Mouse (Mus musculus) cerebellum, postnatal 25 days (tissue): ENCODE measurements around the gene Samd4b.

ENCODE experiments used
- DNase-seq, 2 experiments: peaks; one replicate each; pipeline ENCODE4 v3.0.0; 2021; ENCODE audit warnings: mixed read lengths in 2 of 2

Gene Samd4b

DNA sequence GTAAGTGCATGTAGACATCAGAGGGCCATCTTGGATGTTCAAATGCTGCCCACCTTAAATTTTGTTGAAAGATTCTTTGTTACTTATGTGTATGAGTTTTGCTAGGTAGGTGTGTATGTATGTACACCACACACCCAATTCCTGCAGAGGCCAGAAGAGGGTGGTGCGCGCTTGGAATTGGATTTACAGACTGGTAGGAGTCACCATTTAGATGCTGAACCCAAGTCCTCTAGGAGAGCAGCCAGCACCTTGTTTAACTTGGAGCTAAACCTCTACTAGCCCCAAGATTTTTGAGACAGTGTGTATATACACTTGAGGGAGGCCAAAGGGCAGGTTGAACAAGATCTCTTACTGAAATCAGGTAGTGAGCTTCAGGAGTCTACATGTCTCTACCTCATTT is 244.7 kb downstream of the Samd4b start:
- no peak for DNase-seq

DNA sequence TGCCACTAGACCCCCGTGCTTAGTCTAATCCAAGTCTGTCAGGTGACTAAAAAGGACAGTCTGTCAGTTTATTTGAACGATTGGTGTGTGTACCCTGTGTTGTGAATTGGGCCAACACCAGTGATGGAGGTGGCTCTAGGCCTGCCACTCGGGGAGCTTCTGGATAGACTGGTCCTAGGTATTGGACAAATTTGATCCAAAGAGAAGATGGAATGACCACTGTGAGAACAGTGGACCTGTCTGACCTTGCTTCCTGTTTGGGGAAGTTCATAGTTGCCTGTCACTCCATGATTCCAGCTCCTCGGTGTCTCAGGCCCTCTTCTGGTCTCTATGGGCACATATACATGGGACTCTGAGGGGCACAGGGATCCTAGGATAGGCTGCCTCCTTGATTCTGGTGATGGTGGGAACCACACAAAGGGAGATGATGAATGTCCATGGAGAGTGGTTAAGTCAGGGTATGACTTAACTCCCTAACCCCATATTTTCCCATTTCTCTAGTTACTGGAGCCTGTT is 246.2 kb downstream of the Samd4b start:
- no peak for DNase-seq

DNA sequence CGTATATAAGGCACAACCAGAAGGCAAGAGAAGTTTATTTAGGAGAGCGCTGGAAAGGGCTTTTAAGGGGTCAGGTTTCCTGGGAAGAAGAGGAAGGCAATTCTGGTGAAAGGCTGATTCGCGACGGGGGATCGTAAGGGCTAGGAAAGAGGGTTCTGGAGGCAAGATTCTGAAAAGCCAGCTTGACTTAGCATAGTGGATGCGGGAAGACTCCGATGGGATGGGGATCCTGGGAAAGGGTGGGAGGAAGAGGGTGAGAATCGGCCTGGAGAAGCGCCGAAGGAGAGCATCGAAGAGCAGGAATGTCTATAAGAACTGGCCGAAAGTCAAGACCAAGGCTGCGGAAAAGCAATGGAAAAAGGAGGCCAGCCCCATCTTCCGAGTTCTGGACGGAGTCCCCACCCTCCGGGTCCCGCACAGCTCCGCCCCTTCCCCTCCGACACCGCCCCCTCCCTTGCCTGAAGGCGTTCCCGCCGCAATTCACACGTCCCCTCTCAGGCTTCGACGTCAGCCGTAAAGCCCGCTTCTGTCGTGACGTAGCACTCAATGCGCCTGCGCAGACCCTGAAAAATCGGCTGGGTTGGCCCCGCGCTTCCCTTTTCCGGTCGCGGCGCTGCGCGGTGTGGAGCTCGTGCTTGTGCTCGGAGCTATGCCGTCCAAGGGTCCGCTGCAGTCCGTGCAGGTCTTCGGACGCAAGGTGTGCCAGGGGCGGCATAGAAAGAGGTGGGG is 247.6 kb downstream of the Samd4b start, which contains the start of gene Rps16:
Gene Rps16 (plus strand): TSS at position 498 of the 729 bp plus-strand sequence.
- peak; percentile 99 for DNase-seq
